Mouse (Mus musculus): ENCODE measurements around the gene Tbc1d16. TPM values are rescaled to one million over a fixed set of nuclear protein-coding genes. Genes with fewer than 3 reads are reported as not detected.
A peak's percentile ranks its signal among the peaks of the same experiment; 100 is the strongest.

Tbc1d16 gene
- polyA plus RNA-seq, 2 experiments = 16.3 to 29.2 TPM

- H3K27ac ChIP-seq (replicated peaks; ENCODE audit: low read depth, low read length) = no peak overlapping the region
- no peaks in the 10 kb centered on the region for H3K9me3 ChIP-seq (ENCODE audit: control insufficient read depth, low read length)
- no peak for ATAC-seq (ENCODE audit: low FRiP score, low read depth)
- no peaks in the 10 kb centered on the region for H3K27me3 ChIP-seq (ENCODE audit: control insufficient read depth, insufficient read depth, low read length)
- no peak overlapping the region for H3K9ac ChIP-seq (ENCODE audit: low read depth, low read length, severe bottlenecking)
- no peak overlapping the region for H3K4me2 ChIP-seq (replicated peaks; ENCODE audit: low read depth, low read length, severe bottlenecking)
- no peak for DNase-seq (ENCODE audit: low spot score)
- 95% methylated on average over 20 of the region's 20 CpGs for WGBS
- H3K36me3 ChIP-seq (ENCODE audit: control insufficient read depth, insufficient read depth, low read length) = peaks cover 40% of the 10 kb centered on the region
- H3K4me1 ChIP-seq (ENCODE audit: control insufficient read depth, insufficient read depth, low read length) = peaks cover 39% of the 10 kb centered on the region
- no peak overlapping the region for H3K4me3 ChIP-seq (replicated peaks; ENCODE audit: low read length)
- no peak for TF ChIP-seq POLR2A (IDR thresholded peaks at IDR 0.05; ENCODE audit: borderline replicate concordance, extremely low read depth, insufficient read depth, insufficient read length)
These were observed 19.4 kb downstream of the Tbc1d16 start for GRCm38 (mm10) chr11:119208870-119209370.

GRCm38 (mm10) chr11:119207986-119208385 is 20.3 kb downstream of the Tbc1d16 start:
- no peak for DNase-seq (ENCODE audit: low spot score)
- ATAC-seq (ENCODE audit: low FRiP score, low read depth) = no peak
- no peak overlapping the region for H3K27ac ChIP-seq (replicated peaks; ENCODE audit: low read depth, low read length)
- no peaks in the 10 kb centered on the region for H3K9me3 ChIP-seq (ENCODE audit: control insufficient read depth, low read length)
- H3K27me3 ChIP-seq (ENCODE audit: control insufficient read depth, insufficient read depth, low read length) = no peaks in the 10 kb centered on the region
- H3K4me3 ChIP-seq (replicated peaks; ENCODE audit: low read length) = no peak overlapping the region
- peaks cover 46% of the 10 kb centered on the region for H3K36me3 ChIP-seq (ENCODE audit: control insufficient read depth, insufficient read depth, low read length)
- no peak overlapping the region for H3K9ac ChIP-seq (ENCODE audit: low read depth, low read length, severe bottlenecking)
- peaks cover 37% of the 10 kb centered on the region for H3K4me1 ChIP-seq (ENCODE audit: control insufficient read depth, insufficient read depth, low read length)
- 83% methylated on average over 6 of the region's 6 CpGs for WGBS
- no peak for TF ChIP-seq POLR2A (IDR thresholded peaks at IDR 0.05; ENCODE audit: borderline replicate concordance, extremely low read depth, insufficient read depth, insufficient read length)
- no peak overlapping the region for H3K4me2 ChIP-seq (replicated peaks; ENCODE audit: low read depth, low read length, severe bottlenecking)

GRCm38 (mm10) chr11:119206562-119206961 is 21.7 kb downstream of the Tbc1d16 start:
- H3K9me3 ChIP-seq (ENCODE audit: control insufficient read depth, low read length) = no peaks in the 10 kb centered on the region
- no peak overlapping the region for H3K9ac ChIP-seq (ENCODE audit: low read depth, low read length, severe bottlenecking)
- no peak overlapping the region for H3K27ac ChIP-seq (replicated peaks; ENCODE audit: low read depth, low read length)
- DNase-seq (ENCODE audit: low spot score) (peak; percentile 61), ATAC-seq (ENCODE audit: low FRiP score, low read depth) (no peak)
- H3K27me3 ChIP-seq (ENCODE audit: control insufficient read depth, insufficient read depth, low read length) = no peaks in the 10 kb centered on the region
- TF ChIP-seq POLR2A (IDR thresholded peaks at IDR 0.05; ENCODE audit: borderline replicate concordance, extremely low read depth, insufficient read depth, insufficient read length) = no peak
- WGBS = 40% methylated on average over 5 of the region's 5 CpGs
- H3K4me3 ChIP-seq (replicated peaks; ENCODE audit: low read length) = no peak overlapping the region
- peaks cover 52% of the 10 kb centered on the region for H3K36me3 ChIP-seq (ENCODE audit: control insufficient read depth, insufficient read depth, low read length)
- H3K4me1 ChIP-seq (ENCODE audit: control insufficient read depth, insufficient read depth, low read length) = peaks cover 24% of the 10 kb centered on the region
- no peak overlapping the region for H3K4me2 ChIP-seq (replicated peaks; ENCODE audit: low read depth, low read length, severe bottlenecking)

- WGBS = 91% methylated on average over 10 of the region's 10 CpGs
- no peak for TF ChIP-seq POLR2A (IDR thresholded peaks at IDR 0.05; ENCODE audit: borderline replicate concordance, extremely low read depth, insufficient read depth, insufficient read length)
- Histone ChIP-seq H3K4me2 (replicated peaks; ENCODE audit: low read depth, low read length, severe bottlenecking) (no peak overlapping the region), H3K4me3 (replicated peaks; ENCODE audit: low read length) (no peak overlapping the region), H3K27ac (replicated peaks; ENCODE audit: low read depth, low read length) (no peak overlapping the region), H3K36me3 (ENCODE audit: control insufficient read depth, insufficient read depth, low read length) (peaks cover 55% of the 10 kb centered on the region), H3K9ac (ENCODE audit: low read depth, low read length, severe bottlenecking) (no peak overlapping the region), H3K9me3 (ENCODE audit: control insufficient read depth, low read length) (no peaks in the 10 kb centered on the region), H3K27me3 (ENCODE audit: control insufficient read depth, insufficient read depth, low read length) (no peaks in the 10 kb centered on the region), H3K4me1 (ENCODE audit: control insufficient read depth, insufficient read depth, low read length) (peaks cover 20% of the 10 kb centered on the region)
- no peak for ATAC-seq (ENCODE audit: low FRiP score, low read depth)
- no peak for DNase-seq (ENCODE audit: low spot score)
These were observed 22.6 kb downstream of the Tbc1d16 start for GRCm38 (mm10) chr11:119205738-119206137.

GRCm38 (mm10) chr11:119203423-119203822 is 24.9 kb downstream of the Tbc1d16 start:
- no peak overlapping the region for H3K4me3 ChIP-seq (replicated peaks; ENCODE audit: low read length)
- DNase-seq (ENCODE audit: low spot score) (no peak), ATAC-seq (ENCODE audit: low FRiP score, low read depth) (no peak; the same call in 1 of the 2 replicates)
- no peak for TF ChIP-seq POLR2A (IDR thresholded peaks at IDR 0.05; ENCODE audit: borderline replicate concordance, extremely low read depth, insufficient read depth, insufficient read length)
- H3K4me2 ChIP-seq (replicated peaks; ENCODE audit: low read depth, low read length, severe bottlenecking) = no peak overlapping the region
- H3K27me3 ChIP-seq (ENCODE audit: control insufficient read depth, insufficient read depth, low read length) = no peaks in the 10 kb centered on the region
- no peak overlapping the region for H3K27ac ChIP-seq (replicated peaks; ENCODE audit: low read depth, low read length)
- peaks cover 2% of the 10 kb centered on the region; the same call in 1 of the 2 replicates for H3K4me1 ChIP-seq (ENCODE audit: control insufficient read depth, insufficient read depth, low read length)
- H3K9ac ChIP-seq (ENCODE audit: low read depth, low read length, severe bottlenecking) = no peak overlapping the region
- 65% methylated on average over 5 of the region's 5 CpGs for WGBS
- peaks cover 49% of the 10 kb centered on the region for H3K36me3 ChIP-seq (ENCODE audit: control insufficient read depth, insufficient read depth, low read length)
- H3K9me3 ChIP-seq (ENCODE audit: control insufficient read depth, low read length) = no peaks in the 10 kb centered on the region

- Histone ChIP-seq H3K4me1 (ENCODE audit: control insufficient read depth, insufficient read depth, low read length) (peaks cover 4% of the 10 kb centered on the region; the same call in 1 of the 2 replicates), H3K9me3 (ENCODE audit: control insufficient read depth, low read length) (no peaks in the 10 kb centered on the region), H3K9ac (ENCODE audit: low read depth, low read length, severe bottlenecking) (no peak overlapping the region), H3K27me3 (ENCODE audit: control insufficient read depth, insufficient read depth, low read length) (no peaks in the 10 kb centered on the region), H3K4me2 (replicated peaks; ENCODE audit: low read depth, low read length, severe bottlenecking) (no peak overlapping the region), H3K27ac (replicated peaks; ENCODE audit: low read depth, low read length) (no peak overlapping the region), H3K4me3 (replicated peaks; ENCODE audit: low read length) (no peak overlapping the region), H3K36me3 (ENCODE audit: control insufficient read depth, insufficient read depth, low read length) (peaks cover 28% of the 10 kb centered on the region)
- ATAC-seq (ENCODE audit: low FRiP score, low read depth) = no peak
- WGBS = 91% methylated on average over 4 of the region's 4 CpGs
- TF ChIP-seq POLR2A (IDR thresholded peaks at IDR 0.05; ENCODE audit: borderline replicate concordance, extremely low read depth, insufficient read depth, insufficient read length) = no peak
- DNase-seq (ENCODE audit: low spot score) = no peak
These were observed 29.1 kb downstream of the Tbc1d16 start for GRCm38 (mm10) chr11:119199233-119199601.

Data from limb, embryonic 14.5 days (tissue).